Mouse (Mus musculus): ENCODE data around the gene Ptp4a2. TPM values are rescaled to one million over a fixed set of nuclear protein-coding genes. Genes with fewer than 3 reads are reported as not detected.
A peak's percentile ranks its signal among the peaks of the same experiment; 100 is the strongest.

Ptp4a2 gene
- polyA plus RNA-seq, 1 experiment from 2014 or later, result 224 TPM

DNA sequence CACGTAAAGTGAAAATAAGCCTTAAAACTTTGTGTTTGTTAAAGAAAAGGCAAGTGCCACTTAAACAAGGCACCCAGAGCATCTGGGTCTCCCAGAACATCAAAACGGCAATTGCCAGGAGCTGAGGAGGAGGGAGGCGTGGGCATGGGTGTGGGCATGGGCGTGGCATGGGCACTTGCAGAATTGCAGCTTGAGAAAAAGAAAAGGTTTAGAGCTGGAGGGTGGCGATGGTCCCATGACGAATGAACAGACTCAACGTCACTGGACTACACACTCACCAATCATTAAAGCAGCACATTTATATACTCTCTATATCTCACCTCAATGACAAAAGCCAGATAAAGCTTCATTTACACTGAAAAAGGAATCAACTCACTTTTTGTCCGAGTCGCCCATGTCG, 63.8 kb downstream of the Ptp4a2 start:
- WGBS, result 84% methylated on average over 10 of the region's 10 CpGs

DNA sequence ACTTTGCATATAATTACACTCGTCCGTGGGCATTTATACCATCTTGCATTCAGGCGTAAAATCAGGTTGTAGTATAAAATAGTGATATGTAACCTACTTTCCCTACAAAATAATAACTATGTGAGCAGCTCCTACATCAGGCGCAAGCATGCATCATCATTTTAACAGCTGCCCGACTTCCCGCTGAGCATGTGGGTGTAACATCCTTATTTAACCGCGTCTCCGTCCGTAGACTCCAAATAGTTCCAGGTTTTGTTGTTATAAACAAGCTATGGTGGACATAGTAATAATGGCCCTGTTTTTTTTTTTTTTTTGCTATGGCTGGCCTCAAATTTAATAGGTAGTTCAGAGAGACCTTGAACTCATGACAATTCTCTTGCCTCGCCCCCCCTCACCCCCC, 64.4 kb downstream of the Ptp4a2 start:
- 79% methylated on average over 11 of the region's 11 CpGs for WGBS
- Histone ChIP-seq H3K4me3 (ENCODE audit: low read length) (no peak overlapping the region), H3K36me3 (ENCODE audit: control insufficient read depth, insufficient read depth, low read length) (no peaks in the 10 kb centered on the region), H3K4me2 (ENCODE audit: low read length) (no peak overlapping the region), H3K27me3 (replicated peaks; ENCODE audit: control insufficient read depth, insufficient read depth, low read length) (no peaks in the 10 kb centered on the region), H3K27ac (ENCODE audit: low read depth, low read length) (no peak overlapping the region), H3K4me1 (ENCODE audit: control insufficient read depth, insufficient read depth, low read depth, low read length) (peaks cover 11% of the 10 kb centered on the region), H3K9ac (ENCODE audit: low read depth, low read length) (no peak overlapping the region), H3K9me3 (ENCODE audit: control insufficient read depth, low read length) (no peaks in the 10 kb centered on the region)
- ATAC-seq, result no peak

More for the DNA sequence above, 63.8 kb downstream of the Ptp4a2 start:
- H3K4me1 ChIP-seq (ENCODE audit: control insufficient read depth, insufficient read depth, low read depth, low read length), result peaks cover 11% of the 10 kb centered on the region
- H3K36me3 ChIP-seq (ENCODE audit: control insufficient read depth, insufficient read depth, low read length), result no peaks in the 10 kb centered on the region
- H3K27ac ChIP-seq (ENCODE audit: low read depth, low read length), result no peak overlapping the region
- H3K9me3 ChIP-seq (ENCODE audit: control insufficient read depth, low read length), result no peaks in the 10 kb centered on the region
- no peak overlapping the region for H3K4me2 ChIP-seq (ENCODE audit: low read length)
- no peak for ATAC-seq
- H3K9ac ChIP-seq (ENCODE audit: low read depth, low read length), result no peak overlapping the region
- H3K4me3 ChIP-seq (ENCODE audit: low read length), result no peak overlapping the region
- H3K27me3 ChIP-seq (replicated peaks; ENCODE audit: control insufficient read depth, insufficient read depth, low read length), result no peaks in the 10 kb centered on the region

GRCm38 (mm10) chr4:129876831-129877764, 66.1 kb downstream of the Ptp4a2 start:
- Histone ChIP-seq H3K9ac (ENCODE audit: low read depth, low read length) (peak overlapping the region; percentile 64), H3K4me1 (ENCODE audit: control insufficient read depth, insufficient read depth, low read depth, low read length) (peaks cover 13% of the 10 kb centered on the region), H3K36me3 (ENCODE audit: control insufficient read depth, insufficient read depth, low read length) (no peaks in the 10 kb centered on the region), H3K27ac (ENCODE audit: low read depth, low read length) (peak overlapping the region; percentile 75), H3K4me2 (ENCODE audit: low read length) (peak overlapping the region; percentile 63), H3K4me3 (ENCODE audit: low read length) (peak overlapping the region; percentile 29), H3K27me3 (replicated peaks; ENCODE audit: control insufficient read depth, insufficient read depth, low read length) (no peaks in the 10 kb centered on the region), H3K9me3 (ENCODE audit: control insufficient read depth, low read length) (no peaks in the 10 kb centered on the region)
- peak; percentile 77 for ATAC-seq
- WGBS, result 13% methylated on average over 21 of the region's 21 CpGs

DNA sequence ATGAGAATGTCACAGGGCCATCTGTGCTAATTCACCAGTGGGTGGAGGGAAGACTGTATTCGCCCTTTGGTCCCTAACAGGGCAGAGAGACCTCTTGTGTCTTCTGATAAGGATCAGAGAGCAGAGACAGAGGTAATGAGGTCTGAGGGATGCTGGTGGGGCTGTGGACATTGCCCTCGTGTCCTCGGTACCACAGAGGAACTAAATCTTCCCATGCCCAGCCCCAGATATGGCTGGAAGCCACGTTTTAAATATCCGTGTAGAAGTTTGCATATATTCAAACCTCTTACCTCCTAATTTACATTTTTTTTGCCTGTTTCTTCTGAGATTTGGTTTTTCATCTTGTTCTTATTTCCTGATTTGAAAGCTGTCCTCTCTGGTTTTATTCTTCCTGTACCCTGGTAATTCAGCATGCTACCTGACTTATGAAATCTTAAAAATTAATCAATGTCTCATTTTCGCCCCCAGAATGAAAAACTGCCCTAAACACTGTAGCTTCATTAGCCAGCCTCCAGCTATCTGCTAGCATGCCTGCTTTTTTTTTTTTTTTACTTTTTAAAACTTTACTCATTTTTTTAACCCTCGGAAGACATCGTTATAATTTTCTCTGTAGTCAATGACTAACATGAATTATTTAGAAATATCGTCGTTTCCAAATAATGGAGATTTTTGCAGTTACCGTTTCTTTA, 67.1 kb downstream of the Ptp4a2 start:
- Histone ChIP-seq H3K4me3 (ENCODE audit: low read length) (no peak overlapping the region; the same call in 1 of the 2 replicates), H3K9ac (ENCODE audit: low read depth, low read length) (peak overlapping the region; percentile 64; the same call in 1 of the 2 replicates), H3K9me3 (ENCODE audit: control insufficient read depth, low read length) (no peaks in the 10 kb centered on the region), H3K27ac (ENCODE audit: low read depth, low read length) (no peak overlapping the region; the same call in 1 of the 2 replicates), H3K4me1 (ENCODE audit: control insufficient read depth, insufficient read depth, low read depth, low read length) (peaks cover 18% of the 10 kb centered on the region), H3K4me2 (ENCODE audit: low read length) (peak overlapping the region; percentile 63), H3K36me3 (ENCODE audit: control insufficient read depth, insufficient read depth, low read length) (no peaks in the 10 kb centered on the region), H3K27me3 (replicated peaks; ENCODE audit: control insufficient read depth, insufficient read depth, low read length) (no peaks in the 10 kb centered on the region)
- no peak for ATAC-seq
- 61% methylated on average over 11 of the region's 11 CpGs for WGBS

GRCm38 (mm10) chr4:129878656-129879145, 67.7 kb downstream of the Ptp4a2 start:
- WGBS, result 75% methylated on average over 8 of the region's 8 CpGs
- H3K4me3 ChIP-seq (ENCODE audit: low read length), result no peak overlapping the region
- ATAC-seq, result no peak
- H3K27ac ChIP-seq (ENCODE audit: low read depth, low read length), result no peak overlapping the region
- H3K9me3 ChIP-seq (ENCODE audit: control insufficient read depth, low read length), result no peaks in the 10 kb centered on the region
- peaks cover 18% of the 10 kb centered on the region for H3K4me1 ChIP-seq (ENCODE audit: control insufficient read depth, insufficient read depth, low read depth, low read length)
- H3K4me2 ChIP-seq (ENCODE audit: low read length), result no peak overlapping the region
- H3K9ac ChIP-seq (ENCODE audit: low read depth, low read length), result no peak overlapping the region
- no peaks in the 10 kb centered on the region for H3K27me3 ChIP-seq (replicated peaks; ENCODE audit: control insufficient read depth, insufficient read depth, low read length)
- no peaks in the 10 kb centered on the region for H3K36me3 ChIP-seq (ENCODE audit: control insufficient read depth, insufficient read depth, low read length)

GRCm38 (mm10) chr4:129879206-129879780, 68.3 kb downstream of the Ptp4a2 start:
- no peak overlapping the region for H3K9ac ChIP-seq (ENCODE audit: low read depth, low read length)
- no peaks in the 10 kb centered on the region for H3K27me3 ChIP-seq (replicated peaks; ENCODE audit: control insufficient read depth, insufficient read depth, low read length)
- H3K27ac ChIP-seq (ENCODE audit: low read depth, low read length), result no peak overlapping the region
- H3K9me3 ChIP-seq (ENCODE audit: control insufficient read depth, low read length), result no peaks in the 10 kb centered on the region
- no peak overlapping the region for H3K4me3 ChIP-seq (ENCODE audit: low read length)
- WGBS, result 68% methylated on average over 4 of the region's 4 CpGs
- ATAC-seq, result no peak
- H3K36me3 ChIP-seq (ENCODE audit: control insufficient read depth, insufficient read depth, low read length), result no peaks in the 10 kb centered on the region
- H3K4me1 ChIP-seq (ENCODE audit: control insufficient read depth, insufficient read depth, low read depth, low read length), result peaks cover 22% of the 10 kb centered on the region
- no peak overlapping the region for H3K4me2 ChIP-seq (ENCODE audit: low read length)

DNA sequence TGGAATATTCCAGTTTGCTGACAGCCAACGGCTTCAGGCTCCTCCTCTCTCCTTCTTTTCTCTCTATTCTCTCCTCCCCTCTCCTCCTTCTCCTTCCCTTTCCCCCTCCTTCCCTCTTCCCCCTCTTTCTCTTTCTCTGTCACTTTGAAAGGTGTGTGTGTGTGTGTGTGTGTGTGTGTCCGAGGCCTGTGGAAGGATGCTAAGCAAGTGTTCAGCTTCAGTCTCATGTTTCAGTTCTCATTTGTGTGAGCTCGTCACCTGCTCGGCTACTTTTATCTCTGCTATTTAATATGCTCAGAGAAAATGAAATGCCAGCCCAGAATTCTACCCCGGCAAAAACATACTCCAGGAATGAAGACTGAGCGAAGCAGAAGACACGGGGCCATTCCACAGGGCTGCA, 69.6 kb downstream of the Ptp4a2 start:
- Histone ChIP-seq H3K4me2 (ENCODE audit: low read length) (no peak overlapping the region), H3K4me3 (ENCODE audit: low read length) (no peak overlapping the region), H3K4me1 (ENCODE audit: control insufficient read depth, insufficient read depth, low read depth, low read length) (peaks cover 23% of the 10 kb centered on the region), H3K36me3 (ENCODE audit: control insufficient read depth, insufficient read depth, low read length) (no peaks in the 10 kb centered on the region), H3K9me3 (ENCODE audit: control insufficient read depth, low read length) (no peaks in the 10 kb centered on the region), H3K27me3 (replicated peaks; ENCODE audit: control insufficient read depth, insufficient read depth, low read length) (no peaks in the 10 kb centered on the region), H3K9ac (ENCODE audit: low read depth, low read length) (no peak overlapping the region), H3K27ac (ENCODE audit: low read depth, low read length) (no peak overlapping the region)
- no peak for ATAC-seq
- WGBS, result 89% methylated on average over 7 of the region's 7 CpGs

- no peak overlapping the region for H3K9ac ChIP-seq (ENCODE audit: low read depth, low read length)
- no peak overlapping the region for H3K27ac ChIP-seq (ENCODE audit: low read depth, low read length)
- ATAC-seq, result no peak
- peaks cover 23% of the 10 kb centered on the region for H3K4me1 ChIP-seq (ENCODE audit: control insufficient read depth, insufficient read depth, low read depth, low read length)
- no peaks in the 10 kb centered on the region for H3K9me3 ChIP-seq (ENCODE audit: control insufficient read depth, low read length)
- no peaks in the 10 kb centered on the region for H3K27me3 ChIP-seq (replicated peaks; ENCODE audit: control insufficient read depth, insufficient read depth, low read length)
- no peak overlapping the region for H3K4me3 ChIP-seq (ENCODE audit: low read length)
- no peak overlapping the region for H3K4me2 ChIP-seq (ENCODE audit: low read length)
- WGBS, result 37% methylated on average over 3 of the region's 3 CpGs
- no peaks in the 10 kb centered on the region for H3K36me3 ChIP-seq (ENCODE audit: control insufficient read depth, insufficient read depth, low read length)
These were observed 70.6 kb downstream of the Ptp4a2 start for GRCm38 (mm10) chr4:129881661-129882060.

Measured in hindbrain, embryonic 16.5 days (tissue).